Mouse (Mus musculus) hindbrain, postnatal 0 days (tissue): ENCODE data around the gene Tmprss2. TPM values are rescaled to one million over a fixed set of nuclear protein-coding genes. Genes with fewer than 3 reads are reported as not detected.
"Not testable (repeated sequence)": the region's sequence is repeated elsewhere in the genome, so short reads cannot be mapped to it uniquely, and the experiment has no call there.

Source experiments
- ATAC-seq: fragments of 200-750 bp; cut with Nextera tagmentation; 2 replicates; pipeline ENCODE4 v1.8.0; 2017; ENCODE audit warnings: mild to moderate bottlenecking, moderate TSS enrichment, moderate library complexity
- DNase-seq: peaks from one replicate; pipeline ENCODE4 v3.0.0-alpha.2; 2015; ENCODE audit warnings: low spot score
- H3K27ac ChIP-seq: fragments of 300-500 bp; sonication (generic); 2 replicates; pipeline ENCODE4 v1.5.1; 2014; ENCODE audit warnings: mild to moderate bottlenecking
- H3K27me3 ChIP-seq: fragments of 300-500 bp; sonication (generic); 2 replicates; pipeline ENCODE4 v1.6.1; 2014; ENCODE audit warnings: low read length, mixed read lengths; ENCODE audit not compliant: insufficient read depth
- H3K36me3 ChIP-seq: fragments of 300-500 bp; sonication (generic); 2 replicates; pipeline ENCODE4 v1.6.1; 2014; ENCODE audit warnings: low read length, mixed read lengths; ENCODE audit not compliant: insufficient read depth
- H3K4me1 ChIP-seq: fragments of 300-500 bp; sonication (generic); 2 replicates; pipeline ENCODE4 v1.6.1; 2014; ENCODE audit warnings: antibody characterized with exemption, low read length, mixed read lengths; ENCODE audit not compliant: insufficient read depth
- H3K4me2 ChIP-seq: fragments of 300-500 bp; sonication (generic); 2 replicates; pipeline ENCODE4 v1.6.1; 2014; ENCODE audit warnings: low read depth, mild to moderate bottlenecking, low read length, moderate library complexity, mixed read lengths
- H3K4me3 ChIP-seq: fragments of 300-500 bp; sonication (generic); 2 replicates; pipeline ENCODE4 v1.5.1; 2014; ENCODE audit warnings: low read length
- H3K9ac ChIP-seq: fragments of 300-500 bp; sonication (generic); replicated peaks from 2 replicates; pipeline ENCODE4 v1.6.1; 2014; ENCODE audit warnings: mild to moderate bottlenecking, low read length, moderate library complexity, mixed read lengths
- H3K9me3 ChIP-seq: fragments of 300-500 bp; sonication (generic); 2 replicates; pipeline ENCODE4 v1.6.1; 2016; ENCODE audit warnings: low read length, mixed read lengths
- CTCF ChIP-seq: IDR thresholded peaks from 2 replicates; pipeline ENCODE4 v1.5.1; 2016; ENCODE audit warnings: antibody characterized with exemption, control low read depth, low read depth
- WGBS: fragments of 180-500 bp; shearing (Covaris S2); extraction: QIAGEN DNeasy Blood & Tissue Kit; methylation state at CpG from one replicate; pipeline ENCODE4 v1.1.7; 2014; 5-methylcytosine and 5-hydroxymethylcytosine counted together
- polyA plus RNA-seq: library from polyadenylated mRNA; unstranded; fragments of >200 nt; fragmentation: Nextera tagmentation; extraction: Ambion mirVana; gene quantifications from 2 replicates; pipeline ENCODE4 v1.2.1, GENCODE M21; 2015
- total RNA-seq: library from RNA; depleted of rRNA; stranded (reverse); fragments of >200 nt; gene quantifications from 2 replicates; pipeline ENCODE4 v1.2.3, GENCODE M21; 2014

Tmprss2 gene
- total and polyA plus RNA-seq, 2 experiments from 2014 or later, result 0.04 TPM; not detected in 1

DNA sequence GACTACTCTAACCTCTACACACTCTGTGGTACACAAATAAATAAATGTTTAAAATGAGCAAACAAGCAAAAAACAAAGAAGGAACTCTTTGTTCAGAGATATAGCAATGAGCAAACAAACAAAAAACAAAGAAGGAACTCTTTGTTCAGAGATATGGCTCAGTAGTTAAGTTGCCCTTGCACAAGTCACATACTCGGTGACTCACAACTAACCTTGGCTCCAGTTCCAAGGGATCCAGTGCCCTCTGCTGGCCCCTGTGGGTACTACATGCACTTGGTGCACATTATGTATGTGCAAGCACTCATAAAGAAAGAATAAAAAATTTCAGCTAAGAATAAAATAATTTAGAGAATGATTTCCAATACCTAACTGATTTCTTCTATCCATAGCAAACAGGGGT, 17.9 kb downstream of the Tmprss2 start:
- H3K4me1 ChIP-seq, result no peaks in the 10 kb centered on the region
- no peak overlapping the region for H3K9ac ChIP-seq
- H3K9me3 ChIP-seq, result no peaks in the 10 kb centered on the region
- H3K27me3 ChIP-seq, result no peaks in the 10 kb centered on the region
- WGBS, result 36% methylated on average over 1 of the region's 1 CpGs
- ATAC-seq, result 0 out of 2 replicates have a peak, but pooled peaks have one; percentile 55
- peak; percentile 81 for DNase-seq
- no peak overlapping the region for H3K27ac ChIP-seq
- no peak overlapping the region for H3K4me3 ChIP-seq
- TF ChIP-seq CTCF, result peak; percentile 84
- no peak overlapping the region for H3K4me2 ChIP-seq
- no peaks in the 10 kb centered on the region for H3K36me3 ChIP-seq

DNA sequence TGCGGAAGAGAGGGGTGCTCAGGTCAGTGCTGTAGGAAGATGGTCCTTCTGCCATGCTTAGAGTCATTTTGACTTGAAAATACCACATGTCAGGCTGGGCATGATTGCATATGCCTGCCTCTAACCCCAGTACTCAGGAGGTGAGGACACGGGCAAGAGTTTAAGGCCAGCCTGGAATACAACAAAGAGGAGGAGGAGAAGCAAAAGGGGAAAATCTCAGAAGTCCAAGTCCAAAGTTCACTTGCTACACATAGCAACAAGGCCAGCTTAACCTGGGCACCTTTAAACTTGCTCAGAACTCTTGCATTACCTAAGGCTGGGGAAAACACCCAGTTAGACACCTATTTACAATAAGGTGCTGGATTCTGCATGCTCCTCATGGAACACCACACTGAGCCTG, 19.5 kb downstream of the Tmprss2 start:
- WGBS, result 96% methylated on average over 2 of the region's 2 CpGs
- Histone ChIP-seq H3K4me1 (no peaks in the 10 kb centered on the region), H3K9ac (no peak overlapping the region), H3K27ac (no peak overlapping the region), H3K27me3 (no peaks in the 10 kb centered on the region), H3K9me3 (no peaks in the 10 kb centered on the region), H3K4me2 (no peak overlapping the region), H3K36me3 (no peaks in the 10 kb centered on the region), H3K4me3 (no peak overlapping the region)
- no peak for ATAC-seq
- DNase-seq, result no peak
- TF ChIP-seq CTCF, result no peak

DNA sequence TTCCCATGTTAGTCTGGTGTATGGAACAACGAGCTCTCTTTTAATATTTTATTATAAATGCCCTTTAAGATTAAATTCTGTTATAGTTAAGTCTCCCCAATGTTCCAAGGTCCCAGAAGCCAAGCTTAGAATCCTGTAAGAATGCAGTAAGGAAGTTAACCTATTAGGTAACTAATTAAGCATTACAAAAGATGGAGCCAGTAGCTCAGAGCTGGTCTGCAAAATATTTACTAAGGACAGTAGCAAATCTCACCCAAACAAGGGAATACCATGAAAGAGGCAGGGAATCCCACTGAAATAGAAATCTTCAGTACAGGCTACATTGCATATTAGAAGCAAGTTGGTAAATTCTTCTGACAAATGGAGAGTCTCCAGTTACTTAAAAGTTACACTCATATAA, 28.1 kb downstream of the Tmprss2 start:
- not testable (repeated sequence) for DNase-seq, H3K4me3 ChIP-seq, H3K4me1 ChIP-seq, H3K27me3 ChIP-seq, H3K27ac ChIP-seq, H3K9ac ChIP-seq, H3K36me3 ChIP-seq, H3K4me2 ChIP-seq, ATAC-seq, H3K9me3 ChIP-seq
- WGBS, result 78% methylated on average over 1 of the region's 1 CpGs

DNA sequence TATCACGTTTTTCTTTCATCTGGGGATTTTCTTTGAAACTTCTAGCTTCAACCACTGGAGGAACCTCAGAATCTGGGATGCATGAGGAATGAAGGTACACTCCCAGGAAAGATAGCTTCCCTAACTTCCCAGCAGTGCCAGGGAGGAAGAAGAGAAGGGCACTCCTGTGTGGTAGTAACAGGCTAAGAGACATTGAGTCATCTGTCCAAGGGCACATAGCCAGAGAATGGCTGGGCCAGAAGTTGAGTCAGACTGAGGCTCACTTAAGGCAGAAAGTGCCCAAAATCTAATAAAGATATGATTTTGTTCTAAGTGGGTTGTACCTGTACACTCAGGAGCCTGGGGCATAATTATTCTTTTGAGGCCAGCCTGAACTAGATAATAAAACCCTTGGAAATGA, 41.6 kb downstream of the Tmprss2 start:
- 55% methylated on average over 1 of the region's 1 CpGs for WGBS
- TF ChIP-seq CTCF, result no peak
- no peaks in the 10 kb centered on the region for H3K27me3 ChIP-seq

DNA sequence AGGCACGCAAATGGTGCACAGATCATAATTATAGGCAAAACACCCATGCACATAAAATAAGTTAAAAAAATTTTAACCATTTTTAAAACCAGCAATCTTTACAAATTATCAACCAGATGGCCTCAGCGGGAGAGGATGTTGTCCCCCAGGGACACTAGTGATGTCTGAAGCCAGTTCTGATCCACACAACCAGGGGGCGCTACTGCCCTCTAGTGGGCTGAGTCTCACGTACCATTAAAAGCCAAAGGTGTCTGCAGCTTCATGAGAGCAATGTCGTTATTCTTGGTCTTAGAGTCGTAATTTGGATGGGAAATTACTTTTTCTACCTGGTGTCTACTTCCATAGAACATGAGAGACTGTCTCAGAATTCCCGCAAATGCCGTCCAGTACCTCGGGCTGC, 42.3 kb downstream of the Tmprss2 start:
- ATAC-seq (no peak), DNase-seq (peak; percentile 38)
- 71% methylated on average over 9 of the region's 9 CpGs for WGBS
- Histone ChIP-seq H3K9ac (no peak overlapping the region), H3K36me3 (no peaks in the 10 kb centered on the region), H3K4me3 (no peak overlapping the region), H3K4me2 (no peak overlapping the region), H3K4me1 (no peaks in the 10 kb centered on the region), H3K27ac (no peak overlapping the region), H3K27me3 (no peaks in the 10 kb centered on the region), H3K9me3 (no peaks in the 10 kb centered on the region)
- peak; percentile 41 for TF ChIP-seq CTCF

More for the DNA sequence above, 41.6 kb downstream of the Tmprss2 start:
- H3K4me1 ChIP-seq, result no peaks in the 10 kb centered on the region
- no peak overlapping the region for H3K4me2 ChIP-seq
- no peak overlapping the region for H3K27ac ChIP-seq
- H3K9ac ChIP-seq, result no peak overlapping the region
- DNase-seq (no peak), ATAC-seq (no peak)
- H3K9me3 ChIP-seq, result no peaks in the 10 kb centered on the region
- H3K36me3 ChIP-seq, result no peaks in the 10 kb centered on the region
- H3K4me3 ChIP-seq, result no peak overlapping the region

DNA sequence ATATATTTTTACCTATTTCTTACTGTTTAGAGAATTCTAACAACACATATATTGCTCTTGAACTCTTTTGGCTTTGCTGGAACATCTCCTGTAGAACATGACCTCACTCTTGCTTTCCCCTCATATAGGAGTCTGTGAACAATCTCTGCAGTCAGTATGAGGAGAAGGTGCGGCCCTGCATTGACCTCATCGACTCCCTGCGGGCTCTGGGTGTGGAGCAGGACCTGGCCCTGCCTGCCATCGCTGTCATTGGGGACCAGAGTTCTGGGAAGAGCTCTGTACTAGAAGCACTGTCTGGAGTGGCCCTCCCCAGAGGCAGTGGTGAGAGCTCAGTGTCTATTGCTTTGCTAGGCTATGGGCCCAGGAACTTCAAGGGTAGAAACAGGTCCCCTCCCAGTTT, 66.7 kb downstream of the Tmprss2 start:
- TF ChIP-seq CTCF, result no peak
- Histone ChIP-seq H3K9me3 (0 out of 2 replicates have a peak, but pooled peaks cover 2% of the 10 kb centered on the region), H3K4me3 (no peak overlapping the region), H3K36me3 (no peaks in the 10 kb centered on the region), H3K27me3 (no peaks in the 10 kb centered on the region), H3K9ac (no peak overlapping the region), H3K4me2 (no peak overlapping the region), H3K4me1 (no peaks in the 10 kb centered on the region), H3K27ac (no peak overlapping the region)
- no peak for ATAC-seq
- no peak for DNase-seq
- 88% methylated on average over 4 of the region's 4 CpGs for WGBS

DNA sequence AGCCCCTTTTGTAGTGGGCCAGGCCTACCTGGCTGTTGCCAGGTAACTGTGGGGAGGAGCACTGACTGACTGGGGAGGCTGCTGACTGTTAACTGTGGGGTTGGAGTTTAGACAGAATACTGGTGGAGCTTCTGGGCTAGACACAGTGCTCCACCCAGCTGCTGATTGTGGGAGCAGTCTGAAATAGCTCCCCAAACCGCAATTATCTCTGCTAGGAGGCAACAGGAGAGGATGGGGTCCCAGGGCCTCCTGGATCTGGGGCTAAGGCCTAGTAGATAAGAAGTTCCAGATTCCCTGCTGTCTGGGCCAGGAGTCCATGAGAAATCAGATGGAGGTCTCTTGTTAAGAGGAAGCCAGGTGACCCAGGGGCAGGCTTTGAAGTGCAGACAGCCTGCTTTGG, 74.1 kb downstream of the Tmprss2 start:
- no peak for DNase-seq
- H3K4me3 ChIP-seq, result no peak overlapping the region
- H3K4me2 ChIP-seq, result peak overlapping the region; percentile 34; the same call in 1 of the 2 replicates
- H3K27me3 ChIP-seq, result no peaks in the 10 kb centered on the region
- no peak overlapping the region; the same call in 1 of the 2 replicates for H3K27ac ChIP-seq
- H3K36me3 ChIP-seq, result no peaks in the 10 kb centered on the region
- WGBS, result 80% methylated on average over 1 of the region's 1 CpGs
- H3K4me1 ChIP-seq, result no peaks in the 10 kb centered on the region
- 0 out of 2 replicates have a peak, but pooled peaks cover 2% of the 10 kb centered on the region for H3K9me3 ChIP-seq
- TF ChIP-seq CTCF, result no peak
- no peak for ATAC-seq
- H3K9ac ChIP-seq, result no peak overlapping the region
